Mouse (Mus musculus) heart, postnatal 0 days (tissue): ENCODE measurements around the gene Slc4a5.

Source experiments
- CTCF ChIP-seq: IDR thresholded peaks from 2 replicates; pipeline ENCODE4 v1.5.1; 2016; ENCODE audit warnings: antibody characterized with exemption, control low read depth, low read depth
- EP300 ChIP-seq: IDR thresholded peaks from 2 replicates; pipeline ENCODE4 v1.6.1; 2016; ENCODE audit warnings: antibody characterized with exemption, low read depth

DNA sequence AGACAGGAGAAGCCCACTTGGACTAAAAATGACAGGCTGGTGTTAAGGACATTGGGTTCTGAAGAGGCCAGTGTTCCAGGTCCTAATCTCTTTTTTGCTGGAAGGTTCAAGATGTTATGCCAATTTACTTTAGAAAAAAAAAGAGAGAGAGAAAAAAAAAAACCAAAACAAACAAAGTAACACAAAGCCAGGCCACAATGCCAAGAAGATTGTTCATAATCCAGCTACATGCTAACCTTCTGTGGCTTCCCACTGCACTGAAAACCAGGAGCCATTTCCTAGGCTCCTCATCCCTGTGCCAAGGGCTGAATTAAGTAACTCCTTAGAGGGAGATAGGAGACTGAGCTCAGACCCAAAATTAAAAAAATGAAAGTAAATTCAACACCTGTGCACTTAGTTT lies 95.7 kb downstream of the Slc4a5 start:
- TF ChIP-seq CTCF (no peak), EP300 (no peak)
